Mouse (Mus musculus) midbrain, embryonic 13.5 days (tissue): Measurements from ENCODE around the gene Nup205. TPM values are rescaled to one million over a fixed set of nuclear protein-coding genes. Genes with fewer than 3 reads are reported as not detected.

Source experiments
- ATAC-seq: fragments of 200-750 bp; cut with Nextera tagmentation; 2 replicates; pipeline ENCODE4 v1.8.0; 2017; ENCODE audit warnings: mild to moderate bottlenecking, moderate TSS enrichment, moderate library complexity
- H3K27ac ChIP-seq: fragments of 300-500 bp; sonication (generic); 2 replicates; pipeline ENCODE4 v1.5.1; 2015; ENCODE audit warnings: inconsistent platforms, mild to moderate bottlenecking, moderate library complexity
- H3K27me3 ChIP-seq: fragments of 300-500 bp; sonication (generic); 2 replicates; pipeline ENCODE4 v1.6.1; 2015; ENCODE audit warnings: mild to moderate bottlenecking, inconsistent platforms
- H3K36me3 ChIP-seq: fragments of 300-500 bp; sonication (generic); 2 replicates; pipeline ENCODE4 v1.6.1; 2015; ENCODE audit warnings: mild to moderate bottlenecking, inconsistent platforms
- H3K4me1 ChIP-seq: fragments of 300-500 bp; sonication (generic); replicated peaks from 2 replicates; pipeline ENCODE4 v1.6.1; 2015; ENCODE audit warnings: inconsistent platforms
- H3K4me2 ChIP-seq: fragments of 300-500 bp; sonication (generic); replicated peaks from 2 replicates; pipeline ENCODE4 v1.6.1; 2015; ENCODE audit warnings: moderate library complexity, mild to moderate bottlenecking, inconsistent platforms
- H3K4me3 ChIP-seq: fragments of 300-500 bp; sonication (generic); replicated peaks from 2 replicates; pipeline ENCODE4 v1.5.1; 2015; ENCODE audit warnings: mild to moderate bottlenecking, inconsistent platforms
- H3K9ac ChIP-seq: fragments of 300-500 bp; sonication (generic); replicated peaks from 2 replicates; pipeline ENCODE4 v1.6.1; 2015; ENCODE audit warnings: mild to moderate bottlenecking, inconsistent platforms
- H3K9me3 ChIP-seq: fragments of 300-500 bp; sonication (generic); 2 replicates; pipeline ENCODE4 v1.6.1; 2016; ENCODE audit warnings: mild to moderate bottlenecking, inconsistent platforms
- WGBS: fragments of 180-500 bp; shearing (Covaris S2); methylation state at CpG from one replicate; pipeline ENCODE4 v1.1.7; 2015; 5-methylcytosine and 5-hydroxymethylcytosine counted together
- polyA plus RNA-seq: library from polyadenylated mRNA; unstranded; fragments of >200 nt; fragmentation: Nextera tagmentation; extraction: Ambion mirVana; gene quantifications from 2 replicates; pipeline ENCODE4 v1.2.1, GENCODE M21; 2015

The Nup205 gene
- polyA plus RNA-seq, 1 experiment from 2014 or later, result 29.4 TPM

DNA sequence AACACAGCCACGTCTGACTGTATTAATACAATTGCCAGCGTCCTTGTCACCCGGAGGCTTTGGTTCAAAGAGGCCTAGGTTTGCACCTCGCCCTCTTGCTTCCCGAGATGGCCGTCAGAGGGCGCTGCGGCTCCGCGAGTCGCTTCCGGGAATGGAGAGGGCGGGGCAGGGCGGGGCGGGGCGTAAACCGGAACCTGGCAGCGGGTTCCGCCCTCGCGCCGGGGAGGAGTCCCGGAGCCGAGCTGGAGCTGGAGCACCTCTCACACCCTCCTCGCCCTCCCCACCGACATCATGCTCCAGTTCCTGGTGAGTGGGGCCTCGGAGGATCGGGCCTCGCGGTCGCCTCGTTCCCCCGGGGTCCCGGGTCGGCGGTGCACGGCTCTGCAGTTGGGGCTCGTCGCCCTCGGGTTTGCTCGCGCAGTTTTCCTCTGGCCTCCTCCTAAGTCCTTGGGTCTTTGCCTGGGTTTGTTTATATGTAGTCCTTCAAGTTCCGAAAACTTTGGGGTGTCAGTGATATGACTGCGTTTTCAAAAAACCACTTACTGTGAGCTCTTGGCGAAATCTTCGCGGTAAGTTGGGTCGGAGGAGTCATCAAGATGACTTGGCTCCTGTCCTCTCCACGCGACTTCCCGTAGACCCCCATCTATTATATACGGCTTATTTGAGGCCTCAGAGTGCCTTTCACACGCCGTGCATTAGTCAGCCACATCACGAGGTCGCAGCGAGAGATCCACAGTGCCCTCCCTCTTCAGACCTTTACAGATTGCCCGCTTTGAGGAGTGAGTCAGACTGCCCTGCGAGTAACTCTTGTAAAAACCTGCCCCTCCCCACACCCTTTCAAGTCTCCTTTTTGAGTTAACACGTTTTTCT, 75.5 kb downstream of the Nup205 start:
- H3K36me3 ChIP-seq, result no peaks in the 10 kb centered on the region
- H3K4me2 ChIP-seq, result peak overlapping the region; percentile 65
- H3K4me3 ChIP-seq, result peak overlapping the region; percentile 72
- ATAC-seq, result peak; percentile 90
- no peaks in the 10 kb centered on the region for H3K27me3 ChIP-seq
- H3K4me1 ChIP-seq, result peaks cover 33% of the 10 kb centered on the region
- peak overlapping the region; percentile 73 for H3K9ac ChIP-seq
- under 1% methylated on average over 60 of the region's 60 CpGs for WGBS
- peak overlapping the region; percentile 67 for H3K27ac ChIP-seq
- no peaks in the 10 kb centered on the region for H3K9me3 ChIP-seq

DNA sequence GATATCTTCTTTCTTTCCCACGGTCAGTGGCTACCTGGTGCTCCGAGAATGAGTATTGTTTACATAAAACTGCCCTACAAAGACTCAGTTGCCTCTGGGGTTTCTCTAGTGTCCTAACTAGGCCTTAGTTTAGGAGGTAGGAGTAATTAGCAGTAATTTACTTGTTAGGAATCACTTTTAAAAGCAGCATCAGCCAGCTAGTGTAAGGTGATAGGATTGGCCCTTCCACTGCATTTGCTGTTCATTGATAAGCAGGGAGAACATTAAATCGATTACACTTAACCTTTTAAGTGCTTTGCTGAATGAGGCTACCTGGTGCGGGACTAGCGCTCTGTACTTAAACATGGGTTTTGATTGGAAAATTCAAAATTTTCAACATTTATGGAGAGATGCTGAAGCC, 76.3 kb downstream of the Nup205 start:
- peak overlapping the region; percentile 65 for H3K4me2 ChIP-seq
- no peak overlapping the region for H3K27ac ChIP-seq
- no peak for ATAC-seq
- peak overlapping the region; percentile 72 for H3K4me3 ChIP-seq
- WGBS, result 49% methylated on average over 5 of the region's 5 CpGs
- peak overlapping the region; percentile 73 for H3K9ac ChIP-seq
- H3K36me3 ChIP-seq, result no peaks in the 10 kb centered on the region
- H3K9me3 ChIP-seq, result no peaks in the 10 kb centered on the region
- no peaks in the 10 kb centered on the region for H3K27me3 ChIP-seq
- H3K4me1 ChIP-seq, result peaks cover 33% of the 10 kb centered on the region

DNA sequence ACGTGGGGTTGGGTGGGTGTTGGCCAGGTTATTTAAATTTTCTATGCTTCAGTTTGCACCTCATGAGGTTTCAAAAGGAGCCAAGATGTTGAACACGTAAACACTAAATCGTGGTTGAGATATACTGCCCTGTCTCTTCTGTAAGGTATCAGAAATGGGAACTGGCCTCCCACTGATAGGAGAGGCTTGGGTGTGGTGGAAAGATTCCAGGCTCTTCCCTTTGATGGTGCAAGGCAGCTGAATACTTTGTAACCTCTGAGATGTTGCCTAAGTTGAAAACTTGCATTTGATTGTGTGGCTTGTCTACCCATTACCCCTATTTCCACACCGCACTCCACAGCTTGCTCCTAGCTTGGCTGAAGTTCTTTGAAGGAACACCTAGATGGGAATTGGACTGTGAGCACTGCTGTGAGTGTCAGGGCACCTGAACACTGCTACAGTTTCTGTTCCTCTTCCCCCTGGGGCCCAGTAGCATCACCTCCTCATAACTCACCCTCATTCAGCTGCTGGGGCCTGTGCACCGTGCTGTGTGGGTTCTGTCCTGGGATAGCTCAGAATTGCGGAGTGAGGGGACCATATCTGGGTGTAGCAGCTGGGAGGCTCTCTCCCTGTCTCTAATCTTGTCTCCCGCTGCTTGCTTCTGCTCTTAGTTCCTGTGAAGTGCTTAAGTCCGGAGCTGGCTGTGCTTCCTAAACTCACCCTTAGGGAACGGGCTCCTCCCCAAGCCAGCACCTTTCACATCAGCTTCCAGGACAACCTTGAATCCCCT, 77.1 kb downstream of the Nup205 start:
- Histone ChIP-seq H3K27ac (no peak overlapping the region), H3K27me3 (no peaks in the 10 kb centered on the region), H3K36me3 (no peaks in the 10 kb centered on the region), H3K4me1 (peaks cover 33% of the 10 kb centered on the region), H3K4me3 (peak overlapping the region; percentile 72), H3K4me2 (peak overlapping the region; percentile 65), H3K9ac (peak overlapping the region; percentile 53), H3K9me3 (no peaks in the 10 kb centered on the region)
- ATAC-seq, result no peak
- 51% methylated on average over 9 of the region's 9 CpGs for WGBS

DNA sequence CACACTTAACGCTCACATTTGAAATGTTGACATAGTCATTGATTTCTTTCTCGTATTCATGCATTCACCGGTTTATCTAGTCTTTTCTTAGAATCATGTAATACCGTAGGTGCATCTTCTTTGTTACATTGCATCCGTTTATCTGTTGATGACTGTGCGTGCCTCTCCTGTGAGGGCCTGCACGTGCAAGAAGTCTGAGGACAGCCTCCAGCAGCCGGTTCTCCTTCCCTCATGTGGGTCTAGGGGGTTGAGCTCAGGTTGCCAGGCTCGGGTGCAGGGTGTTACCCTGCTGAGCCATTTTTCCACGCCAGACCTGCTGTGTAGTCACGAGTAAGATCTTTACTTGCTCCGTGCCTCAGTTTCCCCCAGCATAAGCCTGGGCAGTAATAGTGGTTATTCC, 77.8 kb downstream of the Nup205 start:
- Histone ChIP-seq H3K9ac (peak overlapping the region; percentile 53; the same call in 1 of the 2 replicates), H3K36me3 (no peaks in the 10 kb centered on the region), H3K4me1 (peaks cover 33% of the 10 kb centered on the region), H3K27ac (no peak overlapping the region), H3K27me3 (no peaks in the 10 kb centered on the region), H3K4me3 (no peak overlapping the region), H3K9me3 (no peaks in the 10 kb centered on the region), H3K4me2 (peak overlapping the region; percentile 65)
- ATAC-seq, result no peak
- 83% methylated on average over 12 of the region's 12 CpGs for WGBS

DNA sequence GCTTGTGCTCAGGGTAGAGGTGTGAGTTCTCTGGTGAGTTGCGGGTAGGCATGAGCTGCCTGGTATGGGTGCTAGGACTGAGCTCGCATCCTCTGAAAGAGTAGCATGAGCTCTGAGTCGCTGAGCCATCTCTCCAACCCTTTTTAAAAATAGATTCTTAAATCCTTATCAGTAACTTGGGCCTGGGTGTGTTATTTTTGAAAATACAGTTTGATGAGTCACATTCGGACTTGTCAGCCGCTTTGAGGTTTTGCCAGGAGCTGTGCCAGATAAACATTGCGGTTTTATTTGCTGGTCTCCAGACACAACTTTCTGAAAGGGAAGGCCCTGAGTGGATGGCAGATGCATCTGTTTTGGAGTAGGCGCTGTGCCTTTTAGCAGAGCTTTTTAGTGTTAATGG, 79.5 kb downstream of the Nup205 start:
- Histone ChIP-seq H3K4me2 (no peak overlapping the region), H3K4me3 (no peak overlapping the region), H3K9ac (no peak overlapping the region), H3K4me1 (peaks cover 33% of the 10 kb centered on the region), H3K36me3 (peaks cover 4% of the 10 kb centered on the region), H3K27ac (no peak overlapping the region), H3K9me3 (no peaks in the 10 kb centered on the region), H3K27me3 (no peaks in the 10 kb centered on the region)
- 91% methylated on average over 7 of the region's 7 CpGs for WGBS
- no peak for ATAC-seq

DNA sequence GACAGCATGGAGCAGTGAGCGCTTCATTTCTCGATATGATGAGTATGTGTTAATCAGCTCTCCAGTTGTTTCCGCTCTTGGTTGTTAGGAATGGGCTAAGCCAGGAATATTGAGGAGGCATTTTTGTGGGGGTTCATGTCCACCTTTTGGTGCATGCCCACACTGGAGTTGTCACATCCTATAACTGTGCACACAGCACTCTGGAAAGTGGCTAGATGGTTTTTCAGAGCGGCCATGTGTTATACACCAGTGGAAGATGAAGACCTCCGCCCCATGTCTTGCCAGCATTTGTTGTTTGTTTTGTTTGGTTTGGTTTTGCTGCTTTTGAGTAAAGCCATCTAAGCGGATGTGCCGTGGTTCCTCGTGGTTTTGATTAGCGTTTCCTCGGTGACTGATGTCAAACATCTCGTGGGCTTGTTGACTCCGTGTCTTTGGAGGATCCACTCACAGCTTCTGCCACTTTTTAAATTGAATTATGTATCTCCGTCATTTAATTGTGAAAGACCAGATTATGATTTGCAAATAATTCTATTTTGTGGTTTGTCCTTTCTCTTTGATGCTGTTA, 80.5 kb downstream of the Nup205 start:
- H3K27ac ChIP-seq, result no peak overlapping the region
- no peak overlapping the region for H3K9ac ChIP-seq
- H3K9me3 ChIP-seq, result no peaks in the 10 kb centered on the region
- H3K4me2 ChIP-seq, result no peak overlapping the region
- H3K4me3 ChIP-seq, result no peak overlapping the region
- no peak for ATAC-seq
- WGBS, result 95% methylated on average over 13 of the region's 13 CpGs
- H3K4me1 ChIP-seq, result peaks cover 33% of the 10 kb centered on the region
- H3K36me3 ChIP-seq, result peaks cover 11% of the 10 kb centered on the region
- H3K27me3 ChIP-seq, result no peaks in the 10 kb centered on the region

DNA sequence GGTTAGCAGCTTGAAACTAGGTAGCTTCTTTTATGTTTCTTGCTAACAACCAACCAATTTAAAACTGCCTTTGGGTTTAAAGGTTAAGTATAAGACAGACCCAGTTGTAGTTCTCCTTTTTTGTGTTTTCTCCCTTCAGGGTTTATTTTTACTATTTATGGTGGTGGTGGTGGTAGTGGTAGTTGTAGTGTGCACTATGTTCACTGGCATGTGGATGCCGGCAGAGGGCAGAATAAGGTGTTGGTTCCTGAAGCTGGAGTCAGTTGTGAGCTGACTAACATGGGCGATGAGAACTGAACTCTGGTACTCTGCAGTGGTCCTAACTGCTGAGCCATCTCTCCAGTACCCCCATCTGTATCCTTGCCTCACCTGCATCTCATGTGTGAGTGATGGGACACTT, 81.7 kb downstream of the Nup205 start:
- H3K4me3 ChIP-seq, result no peak overlapping the region
- H3K9ac ChIP-seq, result no peak overlapping the region
- peaks cover 23% of the 10 kb centered on the region for H3K4me1 ChIP-seq
- no peaks in the 10 kb centered on the region for H3K9me3 ChIP-seq
- H3K4me2 ChIP-seq, result no peak overlapping the region
- WGBS, result 95% methylated on average over 2 of the region's 2 CpGs
- ATAC-seq, result no peak
- no peak overlapping the region for H3K27ac ChIP-seq
- peaks cover 23% of the 10 kb centered on the region for H3K36me3 ChIP-seq
- H3K27me3 ChIP-seq, result no peaks in the 10 kb centered on the region

DNA sequence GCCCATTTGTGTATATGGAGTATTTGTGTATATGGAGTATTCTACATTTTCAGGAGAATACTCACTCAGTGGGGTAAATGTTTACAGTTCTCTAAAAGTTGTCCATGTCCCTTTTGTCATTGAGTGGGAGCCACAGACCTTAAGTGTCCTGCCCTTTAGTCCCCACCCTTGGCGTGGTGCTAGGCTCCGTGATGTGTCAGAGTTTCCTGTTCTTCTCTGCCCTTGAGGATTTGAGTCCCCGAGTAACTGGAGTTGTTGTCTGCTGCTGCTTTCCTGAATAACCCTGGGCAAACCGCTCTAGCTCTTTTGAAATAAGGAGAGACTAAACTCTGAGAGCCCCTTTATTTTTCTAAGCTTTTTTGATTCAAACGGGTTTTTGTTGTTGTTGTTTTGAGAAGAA, 82.3 kb downstream of the Nup205 start:
- Histone ChIP-seq H3K9me3 (no peaks in the 10 kb centered on the region), H3K4me2 (no peak overlapping the region), H3K4me3 (no peak overlapping the region), H3K27me3 (no peaks in the 10 kb centered on the region), H3K4me1 (peaks cover 17% of the 10 kb centered on the region), H3K27ac (no peak overlapping the region), H3K36me3 (peaks cover 23% of the 10 kb centered on the region), H3K9ac (no peak overlapping the region)
- WGBS, result 80% methylated on average over 5 of the region's 5 CpGs
- no peak for ATAC-seq

DNA sequence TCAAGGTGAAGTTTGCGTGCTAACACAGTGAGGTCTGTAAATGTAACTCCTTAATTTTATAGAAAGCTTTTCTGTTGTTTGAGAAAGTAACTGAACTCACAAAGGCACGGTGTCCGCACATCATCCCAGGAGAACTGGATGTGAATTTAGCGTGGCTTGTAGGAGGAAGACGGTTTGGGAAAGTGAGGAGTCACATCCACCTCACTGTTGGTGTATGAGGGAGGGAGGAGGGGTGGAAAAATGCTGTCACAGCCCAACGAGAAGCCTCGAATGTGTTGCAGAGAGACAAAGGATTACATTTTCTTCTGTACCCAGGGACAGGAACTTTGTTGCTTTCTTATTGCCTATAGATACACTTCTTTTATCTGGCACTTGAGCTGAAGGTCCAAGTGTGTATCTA, 83.3 kb downstream of the Nup205 start:
- Histone ChIP-seq H3K4me2 (no peak overlapping the region), H3K9me3 (no peaks in the 10 kb centered on the region), H3K9ac (no peak overlapping the region), H3K27me3 (no peaks in the 10 kb centered on the region), H3K27ac (no peak overlapping the region), H3K36me3 (peaks cover 23% of the 10 kb centered on the region), H3K4me1 (peaks cover 7% of the 10 kb centered on the region), H3K4me3 (no peak overlapping the region)
- 90% methylated on average over 7 of the region's 7 CpGs for WGBS
- no peak for ATAC-seq

DNA sequence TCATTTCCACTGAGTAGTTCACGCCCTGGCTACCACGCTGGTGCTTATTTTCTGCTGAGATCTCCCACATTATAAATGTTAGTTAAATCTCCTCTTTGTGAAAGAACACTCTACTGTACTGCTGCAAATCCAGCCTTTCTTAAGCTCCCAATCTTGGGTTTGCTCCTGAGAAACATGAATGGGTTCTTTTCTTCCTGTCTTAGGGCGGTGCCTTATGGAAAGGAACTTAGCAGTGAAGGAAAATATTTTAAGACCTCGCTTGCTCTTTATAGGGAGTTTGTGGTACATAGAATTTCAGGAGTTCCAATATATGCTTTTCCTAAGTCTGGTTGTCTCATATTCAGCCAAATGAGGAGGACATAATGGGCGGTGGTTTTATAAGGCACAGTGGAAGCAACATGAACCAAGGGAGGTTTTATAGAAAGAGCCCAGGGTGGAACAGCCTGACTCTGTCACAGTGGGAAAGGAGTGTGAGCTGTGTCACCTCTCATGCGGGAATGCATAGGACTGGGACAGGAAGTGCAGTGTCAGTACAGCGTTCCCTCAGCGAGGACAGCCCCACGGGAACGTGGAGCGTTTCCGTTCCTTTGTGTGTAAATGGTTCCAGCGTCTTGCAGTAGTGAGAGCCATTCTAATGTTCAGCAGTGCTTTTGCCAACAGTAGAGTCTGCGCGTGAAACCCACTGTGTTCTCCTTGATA, 88.5 kb downstream of the Nup205 start:
- Histone ChIP-seq H3K9me3 (peaks cover 3% of the 10 kb centered on the region; the same call in 1 of the 2 replicates), H3K27ac (no peak overlapping the region), H3K4me2 (no peak overlapping the region), H3K4me3 (no peak overlapping the region), H3K4me1 (no peaks in the 10 kb centered on the region), H3K36me3 (peaks cover 23% of the 10 kb centered on the region), H3K27me3 (no peaks in the 10 kb centered on the region), H3K9ac (no peak overlapping the region)
- 88% methylated on average over 15 of the region's 15 CpGs for WGBS
- no peak for ATAC-seq

DNA sequence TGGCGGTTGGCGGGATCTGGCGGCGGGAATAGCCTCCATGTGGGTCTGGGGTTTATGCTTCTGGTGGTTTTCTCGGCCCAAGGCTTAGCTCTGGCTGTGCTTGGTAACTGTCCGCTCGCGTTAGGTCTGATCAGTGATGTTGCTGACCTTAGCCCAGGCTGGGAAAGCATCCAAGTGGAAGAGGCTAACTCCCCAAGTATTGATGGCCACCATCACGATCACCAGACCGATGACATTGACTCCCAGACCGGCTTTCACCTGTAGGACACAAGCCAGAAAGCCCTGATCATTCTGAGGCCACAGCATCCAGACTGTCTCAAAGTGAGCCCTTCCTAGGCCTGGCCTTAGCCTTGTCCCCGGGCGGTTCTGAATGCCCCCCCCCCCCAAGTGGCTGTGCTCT, 91.5 kb downstream of the Nup205 start:
- Histone ChIP-seq H3K9ac (no peak overlapping the region), H3K36me3 (peaks cover 1% of the 10 kb centered on the region; the same call in 1 of the 2 replicates), H3K9me3 (peaks cover 3% of the 10 kb centered on the region; the same call in 1 of the 2 replicates), H3K27ac (no peak overlapping the region), H3K4me1 (no peaks in the 10 kb centered on the region), H3K4me2 (no peak overlapping the region), H3K27me3 (no peaks in the 10 kb centered on the region), H3K4me3 (no peak overlapping the region)
- no peak for ATAC-seq
- WGBS, result 97% methylated on average over 13 of the region's 13 CpGs
